Mouse (Mus musculus) bone marrow macrophage, adult 2 months (primary cell): ENCODE results near the gene Psg22.

Source experiments
- CTCF ChIP-seq: IDR thresholded peaks from 2 replicates; pipeline ENCODE4 v1.5.1; 2012; ENCODE audit warnings: low read depth, mild to moderate bottlenecking, low read length, moderate library complexity
- POLR2A ChIP-seq: IDR thresholded peaks from 2 replicates; pipeline ENCODE4 v1.6.1; 2012; ENCODE audit warnings: mild to moderate bottlenecking, low read depth, low read length, borderline replicate concordance

DNA sequence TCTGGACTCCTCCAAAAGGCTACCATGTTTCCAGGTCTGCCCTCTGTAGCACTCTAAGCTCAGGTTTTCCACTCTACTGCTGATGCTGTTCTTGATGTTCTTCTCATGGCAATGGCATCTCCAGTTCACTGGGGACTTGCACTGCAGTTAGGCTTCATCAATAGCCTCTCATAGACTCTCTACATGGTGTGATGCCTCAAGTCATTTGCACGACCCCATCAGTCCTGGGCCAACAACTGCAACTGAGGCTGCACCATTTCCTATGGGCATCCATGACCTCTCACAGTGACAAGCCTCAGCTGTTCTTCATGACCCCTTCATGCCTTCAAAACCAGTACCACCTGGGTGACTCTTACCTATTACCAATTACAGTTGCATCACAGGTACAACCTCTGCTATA, 10.5 kb downstream of the Psg22 start:
- TF ChIP-seq CTCF (no peak), POLR2A (no peak)
